Mouse (Mus musculus) forebrain, embryonic 14.5 days (tissue): Measurements from ENCODE around the gene Mttp. TPM values are rescaled to one million over a fixed set of nuclear protein-coding genes. Genes with fewer than 3 reads are reported as not detected.

Experiments
- ATAC-seq: fragments of 200-750 bp; cut with Nextera tagmentation; 2 replicates; pipeline ENCODE4 v1.8.0; 2017; ENCODE audit warnings: mild to moderate bottlenecking, moderate library complexity
- DNase-seq: peaks from one replicate; pipeline ENCODE4 v3.0.0-alpha.2; 2015; ENCODE audit warnings: low spot score
- H3K27ac ChIP-seq: fragments of 300-500 bp; sonication (generic); 2 replicates; pipeline ENCODE4 v1.5.1; 2014; ENCODE audit warnings: low read depth, mild to moderate bottlenecking, control low read depth, low read length, moderate library complexity
- H3K27me3 ChIP-seq: fragments of 300-500 bp; sonication (generic); replicated peaks from 2 replicates; pipeline ENCODE4 v1.6.1; 2014; ENCODE audit warnings: low read length, control low read depth, mixed read lengths; ENCODE audit not compliant: control insufficient read depth, insufficient read depth
- H3K36me3 ChIP-seq: fragments of 300-500 bp; sonication (generic); 2 replicates; pipeline ENCODE4 v1.6.1; 2014; ENCODE audit warnings: low read length, control low read depth; ENCODE audit not compliant: control insufficient read depth, insufficient read depth
- H3K4me1 ChIP-seq: fragments of 300-500 bp; sonication (generic); 2 replicates; pipeline ENCODE4 v1.6.1; 2014; ENCODE audit warnings: antibody characterized with exemption, low read length, control low read depth; ENCODE audit not compliant: control insufficient read depth, insufficient read depth
- H3K4me2 ChIP-seq: fragments of 300-500 bp; sonication (generic); 2 replicates; pipeline ENCODE4 v1.6.1; 2014; ENCODE audit warnings: mild to moderate bottlenecking, control low read depth, low read length
- H3K4me3 ChIP-seq: fragments of 300-500 bp; sonication (generic); 2 replicates; pipeline ENCODE4 v1.5.1; 2014; ENCODE audit warnings: low read depth, low read length, control low read depth
- H3K9ac ChIP-seq: fragments of 300-500 bp; sonication (generic); 2 replicates; pipeline ENCODE4 v1.6.1; 2014; ENCODE audit warnings: mild to moderate bottlenecking, low read length, control low read depth, moderate library complexity
- H3K9me3 ChIP-seq: fragments of 300-500 bp; sonication (generic); replicated peaks from 2 replicates; pipeline ENCODE4 v1.6.1; 2016; ENCODE audit warnings: low read length, control low read depth, mixed read lengths; ENCODE audit not compliant: control insufficient read depth
- WGBS: fragments of 180-500 bp; shearing (Covaris S2); extraction: QIAGEN DNeasy Blood & Tissue Kit; methylation state at CpG from one replicate; pipeline ENCODE4 v1.1.7; 2014; 5-methylcytosine and 5-hydroxymethylcytosine counted together
- polyA plus RNA-seq: library from polyadenylated mRNA; unstranded; fragments of >200 nt; fragmentation: Nextera tagmentation; extraction: Ambion mirVana; gene quantifications from 2 replicates; pipeline ENCODE4 v1.2.1, GENCODE M21; 2014

Gene Mttp
- 7.5 and 8.6 TPM in 2 replicates for polyA plus RNA-seq

- H3K9ac ChIP-seq: peak within 1 kb of the TSS; percentile 80
- DNase-seq (peak; percentile 96), ATAC-seq (peak; percentile 17; the same call in 1 of the 2 replicates)
- WGBS: 3% methylated on average over 8 of the region's 8 CpGs
- H3K4me3 ChIP-seq: peak within 1 kb of the TSS; percentile 51
- H3K27me3 ChIP-seq: no peaks in the 10 kb centered on the region
- H3K9me3 ChIP-seq: no peaks in the 10 kb centered on the region
- H3K4me1 ChIP-seq: no peaks in the 10 kb centered on the region; the same call in 1 of the 2 replicates
- peak within 1 kb of the TSS; percentile 99 for H3K27ac ChIP-seq
- peaks cover 7% of the 10 kb centered on the region for H3K36me3 ChIP-seq
- H3K4me2 ChIP-seq: peak within 1 kb of the TSS; percentile 78
Measured at GRCm38 (mm10) chr3:138144642-138145171, at the start of gene Mttp. Mttp (minus strand) TSS chr3:138144968.

DNA sequence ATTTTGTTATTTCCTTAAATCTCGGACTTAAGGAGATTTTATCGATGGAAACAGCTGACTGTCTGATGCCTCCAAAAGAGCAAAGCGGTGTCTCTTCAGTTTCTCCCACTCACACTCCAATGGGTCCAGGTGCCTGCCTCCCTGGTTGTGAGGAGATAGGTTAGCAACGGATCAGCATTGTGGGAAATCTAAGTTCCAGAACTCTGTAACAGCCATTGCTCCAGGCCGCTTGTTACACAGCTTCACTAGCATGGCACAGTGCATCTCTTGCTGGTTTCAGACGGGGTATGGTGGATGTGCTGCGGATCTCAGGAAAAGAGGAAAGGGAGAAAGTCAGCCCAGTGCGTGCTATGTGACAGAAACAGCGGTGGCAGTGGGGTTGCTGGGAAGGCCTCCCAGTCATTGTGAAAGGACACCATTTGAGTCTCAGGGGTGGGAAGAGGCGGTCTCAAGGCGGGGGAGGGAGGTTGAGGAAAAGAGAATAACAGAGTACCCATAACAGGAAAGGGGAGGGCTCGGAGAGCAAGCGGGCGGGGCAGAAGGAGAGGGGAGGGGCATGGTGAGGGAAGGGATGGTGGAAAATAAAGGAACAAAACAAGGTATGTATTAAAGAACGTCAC lies 49.0 kb upstream of the Mttp start, which contains the start of gene 4930579F01Rik:
Gene 4930579F01Rik, minus strand, starts transcription at position 143 of the 620 bp plus-strand sequence.
- H3K27me3 ChIP-seq: no peaks in the 10 kb centered on the region
- H3K9me3 ChIP-seq: no peaks in the 10 kb centered on the region
- no peak for ATAC-seq
- no peaks in the 10 kb centered on the region for H3K4me1 ChIP-seq
- H3K4me2 ChIP-seq: no peak within 1 kb of the TSS
- DNase-seq: no peak
- H3K27ac ChIP-seq: no peak within 1 kb of the TSS
- WGBS: 83% methylated on average over 15 of the region's 15 CpGs
- no peak within 1 kb of the TSS for H3K9ac ChIP-seq
- no peaks in the 10 kb centered on the region for H3K36me3 ChIP-seq
- H3K4me3 ChIP-seq: no peak within 1 kb of the TSS

- DNase-seq (no peak), ATAC-seq (no peak)
- H3K36me3 ChIP-seq: no peaks in the 10 kb centered on the region
- H3K27me3 ChIP-seq: no peaks in the 10 kb centered on the region
- H3K4me2 ChIP-seq: no peak overlapping the region
- 85% methylated on average over 7 of the region's 7 CpGs for WGBS
- H3K4me1 ChIP-seq: no peaks in the 10 kb centered on the region
- no peaks in the 10 kb centered on the region for H3K9me3 ChIP-seq
- no peak overlapping the region for H3K9ac ChIP-seq
- H3K27ac ChIP-seq: no peak overlapping the region
- H3K4me3 ChIP-seq: no peak overlapping the region
Measured at GRCm38 (mm10) chr3:138192260-138192659, 47.5 kb upstream of the Mttp start.

- no peaks in the 10 kb centered on the region for H3K9me3 ChIP-seq
- no peak overlapping the region for H3K4me2 ChIP-seq
- H3K27me3 ChIP-seq: no peaks in the 10 kb centered on the region
- ATAC-seq: no peak
- H3K9ac ChIP-seq: no peak overlapping the region
- DNase-seq: no peak
- H3K4me3 ChIP-seq: no peak overlapping the region
- H3K27ac ChIP-seq: no peak overlapping the region
- H3K36me3 ChIP-seq: no peaks in the 10 kb centered on the region
- H3K4me1 ChIP-seq: no peaks in the 10 kb centered on the region
- 93% methylated on average over 26 of the region's 26 CpGs for WGBS
Measured at GRCm38 (mm10) chr3:138185995-138186930, 41.5 kb upstream of the Mttp start.

GRCm38 (mm10) chr3:138185290-138185689 lies 40.5 kb upstream of the Mttp start:
- H3K9ac ChIP-seq: no peak overlapping the region
- DNase-seq (peak; percentile 11), ATAC-seq (no peak)
- H3K27ac ChIP-seq: no peak overlapping the region
- no peak overlapping the region for H3K4me3 ChIP-seq
- H3K4me1 ChIP-seq: no peaks in the 10 kb centered on the region
- no peaks in the 10 kb centered on the region for H3K9me3 ChIP-seq
- 54% methylated on average over 4 of the region's 4 CpGs for WGBS
- no peak overlapping the region for H3K4me2 ChIP-seq
- no peaks in the 10 kb centered on the region for H3K27me3 ChIP-seq
- no peaks in the 10 kb centered on the region for H3K36me3 ChIP-seq

DNA sequence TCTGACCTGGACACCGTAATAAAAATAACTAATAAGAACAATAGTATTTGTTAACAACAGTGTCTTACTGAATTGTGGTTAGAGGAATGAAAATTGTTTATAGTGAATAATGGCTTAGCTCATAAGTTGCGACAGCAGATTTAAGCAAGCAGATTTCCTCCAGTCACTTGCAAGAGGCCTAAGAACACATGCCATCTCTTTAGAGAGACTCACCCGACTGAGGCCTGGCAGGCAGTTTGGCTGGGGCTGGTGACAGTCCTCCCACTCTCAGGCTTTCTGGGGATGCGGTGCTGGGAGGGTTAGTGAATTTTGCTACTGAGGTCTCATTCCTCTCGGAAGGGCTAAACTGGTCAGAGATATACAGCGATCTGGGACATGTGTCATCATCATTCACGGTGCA lies 38.6 kb upstream of the Mttp start:
- Histone ChIP-seq H3K36me3 (no peaks in the 10 kb centered on the region), H3K4me2 (no peak overlapping the region), H3K4me3 (no peak overlapping the region), H3K9ac (no peak overlapping the region), H3K4me1 (no peaks in the 10 kb centered on the region), H3K27ac (no peak overlapping the region), H3K27me3 (no peaks in the 10 kb centered on the region), H3K9me3 (no peaks in the 10 kb centered on the region)
- DNase-seq (no peak), ATAC-seq (no peak)
- WGBS: 95% methylated on average over 7 of the region's 7 CpGs

DNA sequence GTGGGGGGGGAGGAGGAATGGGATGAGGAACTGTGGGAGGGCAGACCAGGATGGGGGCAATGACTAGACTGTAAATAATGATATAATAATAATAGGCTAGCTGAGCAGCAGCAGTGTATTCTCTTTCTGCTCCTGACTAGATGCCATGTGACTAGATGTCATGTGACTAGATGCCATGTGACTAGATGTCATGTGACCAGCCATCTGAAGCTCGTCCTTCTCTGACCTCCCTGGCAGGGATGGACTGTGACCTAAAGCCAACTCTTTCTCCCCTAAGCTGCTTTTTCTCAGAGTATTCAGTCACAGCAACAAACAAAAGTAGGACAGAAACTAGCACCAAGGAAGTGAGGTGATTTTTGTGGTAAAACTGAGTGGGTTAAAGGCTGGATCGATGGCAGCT lies 37.3 kb upstream of the Mttp start:
- Histone ChIP-seq H3K9ac (no peak overlapping the region), H3K4me3 (no peak overlapping the region), H3K27me3 (no peaks in the 10 kb centered on the region), H3K4me2 (no peak overlapping the region), H3K9me3 (no peaks in the 10 kb centered on the region), H3K36me3 (no peaks in the 10 kb centered on the region), H3K4me1 (no peaks in the 10 kb centered on the region), H3K27ac (no peak overlapping the region)
- no peak for ATAC-seq
- no peak for DNase-seq
- WGBS: 92% methylated on average over 2 of the region's 2 CpGs

- Histone ChIP-seq H3K9me3 (no peaks in the 10 kb centered on the region), H3K36me3 (no peaks in the 10 kb centered on the region), H3K9ac (no peak overlapping the region), H3K27me3 (no peaks in the 10 kb centered on the region), H3K4me3 (no peak overlapping the region), H3K4me2 (no peak overlapping the region), H3K4me1 (no peaks in the 10 kb centered on the region), H3K27ac (no peak overlapping the region)
- DNase-seq: no peak
- no peak for ATAC-seq
- 95% methylated on average over 6 of the region's 6 CpGs for WGBS
Measured at GRCm38 (mm10) chr3:138175551-138175950, 30.8 kb upstream of the Mttp start.
